Mouse (Mus musculus) adrenal gland, postnatal 4 days (tissue): Measurements from ENCODE around the gene Cyp4f14. TPM values are rescaled to one million over a fixed set of nuclear protein-coding genes. Genes with fewer than 3 reads are reported as not detected.
A peak's percentile ranks its signal among the peaks of the same experiment; 100 is the strongest.
"Not testable (repeated sequence)": the region's sequence is repeated elsewhere in the genome, so short reads cannot be mapped to it uniquely, and the experiment has no call there.

Experiments used
- DNase-seq, 2 experiments: peaks; one replicate each; pipeline ENCODE4 v3.0.0; 2021 to 2022; ENCODE audit warnings: low spot score in 2 of 2, mixed read lengths in 2 of 2
- total RNA-seq, 2 experiments: library from RNA; stranded (reverse); gene quantifications; 2 replicates each; pipeline ENCODE4 v1.2.3; 2021

Gene Cyp4f14
- total RNA-seq, 2 experiments from 2014 or later = 3.1 to 3.3 TPM

GRCm38 (mm10) chr17:32893901-32894300, 23.2 kb downstream of the Cyp4f14 start:
- DNase-seq = no peak

GRCm38 (mm10) chr17:32891239-32892180, 25.6 kb downstream of the Cyp4f14 start, which contains the start of gene Zfp870:
Zfp870 (minus strand) TSS chr17:32891642.
- peak; percentile 53 to 74 for DNase-seq

- DNase-seq = no peak
Measured at GRCm38 (mm10) chr17:32890852-32891238, 26.3 kb downstream of the Cyp4f14 start.

GRCm38 (mm10) chr17:32889611-32890010, 27.5 kb downstream of the Cyp4f14 start:
- DNase-seq = no peak

- no peak for DNase-seq
Measured at GRCm38 (mm10) chr17:32880320-32881218, 36.6 kb downstream of the Cyp4f14 start.

- DNase-seq = no peak
Measured at GRCm38 (mm10) chr17:32878773-32879172, 38.4 kb downstream of the Cyp4f14 start.

- DNase-seq = no peak
Measured at GRCm38 (mm10) chr17:32877471-32878171, 39.5 kb downstream of the Cyp4f14 start.

- DNase-seq = no peak
Measured at GRCm38 (mm10) chr17:32872696-32873095, 44.4 kb downstream of the Cyp4f14 start.

GRCm38 (mm10) chr17:32872091-32872490, 45.1 kb downstream of the Cyp4f14 start:
- DNase-seq = no peak

GRCm38 (mm10) chr17:32871483-32871882, 45.7 kb downstream of the Cyp4f14 start:
- DNase-seq = no peak

- not testable (repeated sequence) for DNase-seq
Measured at GRCm38 (mm10) chr17:32867266-32867665, 49.9 kb downstream of the Cyp4f14 start.

- DNase-seq = not testable (repeated sequence)
Measured at GRCm38 (mm10) chr17:32856713-32857112, 60.4 kb downstream of the Cyp4f14 start.

Other genes starting within 250 kb of the Cyp4f14 start
- gene Cyp4f15, start 231.7 kb downstream of the Cyp4f14 start, total RNA-seq = 1 to 10 TPM; 3.6 to 7.7 TPM
- 10 to 100 TPM; 66.4 to 67.8 TPM for gene Zfp871, start 129.1 kb downstream of the Cyp4f14 start, total RNA-seq
- 1 to 10 TPM; 2.0 to 4.1 TPM for gene Zfp811, start 107.4 kb downstream of the Cyp4f14 start, total RNA-seq
- gene Zfp799, start 87.1 kb downstream of the Cyp4f14 start, total RNA-seq = 10 to 100 TPM; 22.0 to 22.2 TPM
- gene Zfp870, start 25.7 kb downstream of the Cyp4f14 start, total RNA-seq = 10 to 100 TPM; 11.1 to 12.6 TPM
- 10 to 100 TPM; 71.3 to 72.6 TPM for gene Cyp4f13, start 30.1 kb upstream of the Cyp4f14 start, total RNA-seq
- 1 to 10 TPM; 8.4 TPM for gene Zfp472, start 48.5 kb upstream of the Cyp4f14 start, total RNA-seq
- gene Zfp952, start 75.8 kb upstream of the Cyp4f14 start, total RNA-seq = 10 to 100 TPM; 13.5 to 13.7 TPM
- 10 to 100 TPM; 11.4 to 15.0 TPM for gene Zfp763, start 116.1 kb upstream of the Cyp4f14 start, total RNA-seq
- not detected for gene 4921501E09Rik, start 150.7 kb upstream of the Cyp4f14 start, total RNA-seq
- 10 to 100 TPM; 11.1 to 12.2 TPM for gene Zfp563, start 172.0 kb upstream of the Cyp4f14 start, total RNA-seq
- not detected for gene Morc2b, start 222.3 kb upstream of the Cyp4f14 start, total RNA-seq